Comparison of ENCODE assay signal across 12 mouse cellular contexts in genomic region chr15:89468577-89468976, GRCm38 (mm10). TPM values are rescaled to one million over a fixed set of nuclear protein-coding genes. Genes with fewer than 3 reads are reported as not detected.
DNase-seq lines count a peak whose midpoint lies in the region; ATAC-seq and TF ChIP-seq lines count a peak whose summit lies in the region.
"Had no signal": no experiment of that assay in that cellular context is flagged by ENCODE, and none has a peak within 500 bp of the region (broad histone marks: within the 10 kb centered on the region; RNA-seq: fewer than 3 reads in every experiment).

No protein-coding gene starts in this region.

- WGBS in forebrain, embryonic 11.5 days, result 43% methylated on average over 2 of the region's 2 CpGs
- WGBS in forebrain, embryonic 16.5 days, result 35% methylated on average over 2 of the region's 2 CpGs
- WGBS in liver, adult 2 months, result 24% methylated on average over 2 of the region's 2 CpGs
- 32% methylated on average over 2 of the region's 2 CpGs for WGBS in liver, embryonic 11.5 days
- 43% methylated on average over 2 of the region's 2 CpGs for WGBS in intestine, embryonic 16.5 days

- ATAC-seq in forebrain, embryonic 11.5 days (replicated peaks; ENCODE audit: low FRiP score), result 0 out of 2 replicates have a peak, but pooled peaks have one; percentile 27
- ATAC-seq in forebrain, embryonic 16.5 days, result no peak
- ATAC-seq in liver, embryonic 11.5 days (replicated peaks; ENCODE audit: low FRiP score), result no peak
- no peak for ATAC-seq in intestine, embryonic 16.5 days

- H3K36me3 ChIP-seq in forebrain, embryonic 11.5 days (ENCODE audit: control insufficient read depth, insufficient read depth, low read length), result no peaks in the 10 kb centered on the region
- H3K36me3 ChIP-seq in forebrain, embryonic 16.5 days (ENCODE audit: control insufficient read depth, insufficient read depth), result no peaks in the 10 kb centered on the region
- H3K36me3 ChIP-seq in liver, adult 2 months (ENCODE audit: control insufficient read depth, insufficient read depth, low read length), result no peaks in the 10 kb centered on the region
- H3K36me3 ChIP-seq in liver, embryonic 11.5 days (ENCODE audit: control insufficient read depth, insufficient read depth, low read length), result no peaks in the 10 kb centered on the region
- H3K36me3 ChIP-seq in intestine, embryonic 16.5 days (ENCODE audit: control insufficient read depth, insufficient read depth, low read length), result no peaks in the 10 kb centered on the region
- H3K36me3 ChIP-seq: embryonic facial prominence, embryonic 15.5 days; limb, embryonic 13.5 days had no signal

- no peaks in the 10 kb centered on the region for H3K9me3 ChIP-seq in forebrain, embryonic 11.5 days (ENCODE audit: control insufficient read depth, low read length)
- no peaks in the 10 kb centered on the region for H3K9me3 ChIP-seq in forebrain, embryonic 16.5 days (ENCODE audit: control insufficient read depth, low read length)
- H3K9me3 ChIP-seq in liver, embryonic 11.5 days (ENCODE audit: control insufficient read depth, low read length), result no peaks in the 10 kb centered on the region
- no peaks in the 10 kb centered on the region for H3K9me3 ChIP-seq in intestine, embryonic 16.5 days (ENCODE audit: control insufficient read depth, low read length)
- H3K9me3 ChIP-seq: embryonic facial prominence, embryonic 15.5 days; limb, embryonic 13.5 days had no signal

- no peak overlapping the region for H3K27ac ChIP-seq in forebrain, embryonic 11.5 days (ENCODE audit: low read depth, low read length)
- H3K27ac ChIP-seq in forebrain, embryonic 16.5 days (ENCODE audit: low read length), result no peak overlapping the region
- H3K27ac ChIP-seq in liver, adult 2 months (replicated peaks; ENCODE audit: insufficient read depth, low read depth, low read length), result no peak overlapping the region
- no peak overlapping the region for H3K27ac ChIP-seq in liver, embryonic 11.5 days (ENCODE audit: low read depth, low read length)
- no peak overlapping the region for H3K27ac ChIP-seq in intestine, embryonic 16.5 days (ENCODE audit: low read length)
- H3K27ac ChIP-seq: embryonic facial prominence, embryonic 15.5 days; limb, embryonic 13.5 days had no signal

- H3K79me2 ChIP-seq in liver, adult 2 months (ENCODE audit: control insufficient read depth, insufficient read depth, low read length), result no peaks in the 10 kb centered on the region

- H3K9ac ChIP-seq in forebrain, embryonic 11.5 days (ENCODE audit: low read length), result no peak overlapping the region
- no peak overlapping the region for H3K9ac ChIP-seq in forebrain, embryonic 16.5 days (replicated peaks; ENCODE audit: low read depth, low read length)
- no peak overlapping the region for H3K9ac ChIP-seq in liver, adult 2 months (ENCODE audit: low read depth, low read length)
- H3K9ac ChIP-seq in liver, embryonic 11.5 days (ENCODE audit: low read depth, low read length), result no peak overlapping the region
- no peak overlapping the region for H3K9ac ChIP-seq in intestine, embryonic 16.5 days (ENCODE audit: low read depth, low read length)
- H3K9ac ChIP-seq: embryonic facial prominence, embryonic 15.5 days; limb, embryonic 13.5 days had no signal

- TF ChIP-seq CTCF in liver, adult 2 months (IDR thresholded peaks at IDR 0.05; ENCODE audit: low read depth, low read length), result peak; percentile 58

- H3K27me3 ChIP-seq in forebrain, embryonic 11.5 days (ENCODE audit: control insufficient read depth, insufficient read depth, low read length), result no peaks in the 10 kb centered on the region
- no peaks in the 10 kb centered on the region for H3K27me3 ChIP-seq in forebrain, embryonic 16.5 days (replicated peaks; ENCODE audit: control insufficient read depth, insufficient read depth, low read length)
- no peaks in the 10 kb centered on the region for H3K27me3 ChIP-seq in liver, adult 2 months (ENCODE audit: control insufficient read depth, insufficient read depth, low read length)
- H3K27me3 ChIP-seq in liver, embryonic 11.5 days (replicated peaks; ENCODE audit: control insufficient read depth, insufficient read depth, low read length), result no peaks in the 10 kb centered on the region
- H3K27me3 ChIP-seq in intestine, embryonic 16.5 days (replicated peaks; ENCODE audit: control insufficient read depth, insufficient read depth, low read length), result no peaks in the 10 kb centered on the region
- H3K27me3 ChIP-seq: embryonic facial prominence, embryonic 15.5 days; limb, embryonic 13.5 days had no signal

- no peak for TF ChIP-seq POLR2A in liver, adult 2 months (IDR thresholded peaks at IDR 0.05; ENCODE audit: extremely low read depth, insufficient read depth, low read length)

- no peak overlapping the region for H3K4me2 ChIP-seq in forebrain, embryonic 11.5 days (ENCODE audit: low read depth, low read length, severe bottlenecking)
- H3K4me2 ChIP-seq in forebrain, embryonic 16.5 days (ENCODE audit: low read length), result no peak overlapping the region
- H3K4me2 ChIP-seq in liver, embryonic 11.5 days, result no peak overlapping the region
- no peak overlapping the region for H3K4me2 ChIP-seq in intestine, embryonic 16.5 days (ENCODE audit: low read depth, low read length)
- H3K4me2 ChIP-seq: embryonic facial prominence, embryonic 15.5 days; limb, embryonic 13.5 days had no signal

- peak; percentile 43 for DNase-seq in forebrain, embryonic 11.5 days (ENCODE audit: low spot score)
- DNase-seq in liver, adult 2 months (ENCODE audit: extremely low read depth, low read depth, low spot score), result peak; percentile 33
- DNase-seq in liver, embryonic 11.5 days (ENCODE audit: low spot score), result no peak
- DNase-seq in ES-CJ7 (ENCODE audit: low read depth, low spot score), result peak; percentile 64
- peak; percentile 57 for DNase-seq in induced T-regulatory cell, adult 2 months (ENCODE audit: low read depth)
- no peak for DNase-seq in spleen, postnatal 4 days (ENCODE audit: low spot score in 2 of 2)
- DNase-seq: thymus, postnatal 14 days had no signal

- no peaks in the 10 kb centered on the region for H3K4me1 ChIP-seq in forebrain, embryonic 11.5 days (replicated peaks; ENCODE audit: control insufficient read depth, insufficient read depth, low read length)
- no peaks in the 10 kb centered on the region for H3K4me1 ChIP-seq in forebrain, embryonic 16.5 days (replicated peaks; ENCODE audit: control insufficient read depth, insufficient read depth, low read length)
- H3K4me1 ChIP-seq in liver, adult 2 months (ENCODE audit: control insufficient read depth, insufficient read depth, low read length), result peaks cover 4% of the 10 kb centered on the region; the same call in 1 of the 2 replicates
- no peaks in the 10 kb centered on the region for H3K4me1 ChIP-seq in liver, embryonic 11.5 days (replicated peaks; ENCODE audit: control insufficient read depth, insufficient read depth, low read length)
- H3K4me1 ChIP-seq in intestine, embryonic 16.5 days (ENCODE audit: control insufficient read depth, insufficient read depth, low read length), result no peaks in the 10 kb centered on the region
- H3K4me1 ChIP-seq: embryonic facial prominence, embryonic 15.5 days; limb, embryonic 13.5 days had no signal

- H3K4me3 ChIP-seq in forebrain, embryonic 11.5 days (ENCODE audit: low read depth, low read length), result no peak overlapping the region
- H3K4me3 ChIP-seq in forebrain, embryonic 16.5 days (replicated peaks; ENCODE audit: low read length), result no peak overlapping the region
- no peak overlapping the region for H3K4me3 ChIP-seq in liver, adult 2 months (ENCODE audit: insufficient read depth, low read depth, low read length)
- no peak overlapping the region for H3K4me3 ChIP-seq in liver, embryonic 11.5 days (ENCODE audit: low read depth, low read length)
- no peak overlapping the region for H3K4me3 ChIP-seq in intestine, embryonic 16.5 days (ENCODE audit: low read length)
- H3K4me3 ChIP-seq: embryonic facial prominence, embryonic 15.5 days; limb, embryonic 13.5 days had no signal

RNA-seq across cellular contexts. Expression of gene Arsa, which starts 8.6 kb away (rescaled TPM):
- 9.9 and 10.6 TPM in 2 replicates for polyA plus RNA-seq in forebrain, embryonic 11.5 days (2014; fragmentation: Nextera tagmentation; extraction: Ambion mirVana)
- 23.9 and 27.9 TPM in 2 replicates for polyA plus RNA-seq in forebrain, embryonic 16.5 days (2015; fragmentation: Nextera tagmentation; extraction: Ambion mirVana)
- 4.2 and 6.7 TPM in 2 replicates for total RNA-seq in liver, adult 2 months (2014; rRNA removed)
- 18.2 and 29.1 TPM in 2 replicates for polyA plus RNA-seq in liver, adult 2 months (2012; rRNA removed)
- 8.6 and 9.0 TPM in 2 replicates for polyA plus RNA-seq in liver, embryonic 11.5 days (2014; fragmentation: Nextera tagmentation; extraction: Ambion mirVana)
- polyA plus RNA-seq in intestine, embryonic 16.5 days (2015; fragmentation: Nextera tagmentation; extraction: Ambion mirVana), result 29.5 and 36.4 TPM in 2 replicates

RNA-seq across cellular contexts. Expression of gene Mapk8ip2, which starts 14.9 kb away (rescaled TPM):
- polyA plus RNA-seq in forebrain, embryonic 11.5 days (2014; fragmentation: Nextera tagmentation; extraction: Ambion mirVana), result 26.0 and 27.4 TPM in 2 replicates
- polyA plus RNA-seq in forebrain, embryonic 16.5 days (2015; fragmentation: Nextera tagmentation; extraction: Ambion mirVana), result 74.5 and 81.9 TPM in 2 replicates
- not detected in 2 replicates for total RNA-seq in liver, adult 2 months (2014; rRNA removed)
- 0.01 TPM in 1 of 2 replicates, not detected in the other for polyA plus RNA-seq in liver, adult 2 months (2012; rRNA removed)
- polyA plus RNA-seq in liver, embryonic 11.5 days (2014; fragmentation: Nextera tagmentation; extraction: Ambion mirVana), result 0.26 and 0.36 TPM in 2 replicates
- 3.4 and 3.6 TPM in 2 replicates for polyA plus RNA-seq in intestine, embryonic 16.5 days (2015; fragmentation: Nextera tagmentation; extraction: Ambion mirVana)
- total RNA-seq: neutrophil, adult 5-6 weeks had no signal

RNA-seq across cellular contexts. Expression of gene Shank3, which starts 30.8 kb away (rescaled TPM):
- 3.8 and 4.9 TPM in 2 replicates for polyA plus RNA-seq in forebrain, embryonic 11.5 days (2014; fragmentation: Nextera tagmentation; extraction: Ambion mirVana)
- 9.3 and 14.1 TPM in 2 replicates for polyA plus RNA-seq in forebrain, embryonic 16.5 days (2015; fragmentation: Nextera tagmentation; extraction: Ambion mirVana)
- total RNA-seq in liver, adult 2 months (2014; rRNA removed), result 1.5 and 3.2 TPM in 2 replicates
- 2.7 and 3.9 TPM in 2 replicates for polyA plus RNA-seq in liver, adult 2 months (2012; rRNA removed)
- polyA plus RNA-seq in liver, embryonic 11.5 days (2014; fragmentation: Nextera tagmentation; extraction: Ambion mirVana), result 1.1 and 1.7 TPM in 2 replicates
- polyA plus RNA-seq in intestine, embryonic 16.5 days (2015; fragmentation: Nextera tagmentation; extraction: Ambion mirVana), result 0.70 and 0.80 TPM in 2 replicates
- total RNA-seq: neutrophil, adult 5-6 weeks had no signal

RNA-seq across cellular contexts. Expression of gene Chkb, which starts 38.9 kb away (rescaled TPM):
- 54.5 and 56.0 TPM in 2 replicates for polyA plus RNA-seq in forebrain, embryonic 11.5 days (2014; fragmentation: Nextera tagmentation; extraction: Ambion mirVana)
- 77.7 and 79.3 TPM in 2 replicates for polyA plus RNA-seq in forebrain, embryonic 16.5 days (2015; fragmentation: Nextera tagmentation; extraction: Ambion mirVana)
- 25.4 and 25.9 TPM in 2 replicates for total RNA-seq in liver, adult 2 months (2014; rRNA removed)
- polyA plus RNA-seq in liver, adult 2 months (2012; rRNA removed), result 42.0 and 47.2 TPM in 2 replicates
- 43.5 and 47.5 TPM in 2 replicates for polyA plus RNA-seq in liver, embryonic 11.5 days (2014; fragmentation: Nextera tagmentation; extraction: Ambion mirVana)
- 63.7 and 67.0 TPM in 2 replicates for polyA plus RNA-seq in intestine, embryonic 16.5 days (2015; fragmentation: Nextera tagmentation; extraction: Ambion mirVana)

RNA-seq across cellular contexts. Expression of gene Gm44502, which starts 39.1 kb away (rescaled TPM):
- 0.40 TPM in 1 of 2 replicates, not detected in the other for polyA plus RNA-seq in forebrain, embryonic 11.5 days (2014; fragmentation: Nextera tagmentation; extraction: Ambion mirVana)
- polyA plus RNA-seq in forebrain, embryonic 16.5 days (2015; fragmentation: Nextera tagmentation; extraction: Ambion mirVana), result not detected in 2 replicates
- not detected in 2 replicates for total RNA-seq in liver, adult 2 months (2014; rRNA removed)
- 0.30 and 1.5 TPM in 2 replicates for polyA plus RNA-seq in liver, adult 2 months (2012; rRNA removed)
- not detected in 2 replicates for polyA plus RNA-seq in liver, embryonic 11.5 days (2014; fragmentation: Nextera tagmentation; extraction: Ambion mirVana)
- polyA plus RNA-seq in intestine, embryonic 16.5 days (2015; fragmentation: Nextera tagmentation; extraction: Ambion mirVana), result not detected in 2 replicates
- polyA plus RNA-seq: embryonic facial prominence, embryonic 15.5 days; limb, embryonic 13.5 days had no signal

Comparison
In these comparisons a context has a peak if more than half of its experiments do, and no peak if none do; other contexts are left out.
1. DNase-seq: peak in forebrain, embryonic 11.5 days (single experiment), liver, adult 2 months (single experiment), ES-CJ7 (single experiment) and induced T-regulatory cell, adult 2 months (single experiment); none in liver, embryonic 11.5 days (single experiment) and spleen, postnatal 4 days (0 of 2).